Mouse (Mus musculus) layer of hippocampus, postnatal 36 days (tissue): ENCODE data around the gene Tmem87a. TPM values are rescaled to one million over a fixed set of nuclear protein-coding genes. Genes with fewer than 3 reads are reported as not detected.
A peak's percentile ranks its signal among the peaks of the same experiment; 100 is the strongest.

ENCODE experiments used
- DNase-seq, 2 experiments: peaks; one replicate each; pipeline ENCODE4 v3.0.0; 2022
- total RNA-seq, 2 experiments: library from RNA; stranded (reverse); gene quantifications; 2 replicates each; pipeline ENCODE4 v1.2.3; 2021

Gene Tmem87a
- total RNA-seq, 2 experiments from 2014 or later, result 41.2 to 43.8 TPM

- DNase-seq, result no peak
These were observed 43.5 kb downstream of the Tmem87a start for GRCm38 (mm10) chr2:120360425-120360824.

GRCm38 (mm10) chr2:120352682-120353646 is 50.9 kb downstream of the Tmem87a start, which contains the start of gene Vps39:
Gene Vps39 (minus strand): TSS chr2:120353137.
- DNase-seq, result peak; percentile 86 to 87

GRCm38 (mm10) chr2:120351321-120351720 is 52.6 kb downstream of the Tmem87a start:
- no peak for DNase-seq

GRCm38 (mm10) chr2:120348120-120348519 is 55.8 kb downstream of the Tmem87a start:
- no peak for DNase-seq

GRCm38 (mm10) chr2:120341741-120342140 is 62.2 kb downstream of the Tmem87a start:
- DNase-seq, result no peak

GRCm38 (mm10) chr2:120337886-120338285 is 66.0 kb downstream of the Tmem87a start:
- no peak for DNase-seq

GRCm38 (mm10) chr2:120331575-120331974 is 72.3 kb downstream of the Tmem87a start:
- DNase-seq, result no peak

- no peak for DNase-seq
These were observed 88.8 kb downstream of the Tmem87a start for GRCm38 (mm10) chr2:120315077-120315476.

GRCm38 (mm10) chr2:120314487-120314886 is 89.4 kb downstream of the Tmem87a start:
- DNase-seq, result no peak

GRCm38 (mm10) chr2:120313976-120314375 is 89.9 kb downstream of the Tmem87a start, which contains the start of gene Pla2g4f:
Gene Pla2g4f (minus strand): TSS chr2:120314165.
- DNase-seq, result no peak

- no peak for DNase-seq
These were observed 91.6 kb downstream of the Tmem87a start for GRCm38 (mm10) chr2:120312276-120312825.

Other genes with a start within 250 kb of the Tmem87a start
- gene Ehd4, start 249.5 kb downstream of the Tmem87a start, total RNA-seq, result 1 to 10 TPM; 7.6 to 7.7 TPM
- 10 to 100 TPM; 10.2 to 10.3 TPM for gene Pla2g4e, start 158.8 kb downstream of the Tmem87a start, total RNA-seq
- gene Pla2g4d, start 114.9 kb downstream of the Tmem87a start, total RNA-seq, result not detected
- gene Pla2g4f, start 89.9 kb downstream of the Tmem87a start, total RNA-seq, result not detected
- 10 to 100 TPM; 77.2 to 79.9 TPM for gene Vps39, start 51.0 kb downstream of the Tmem87a start, total RNA-seq
- 10 to 100 TPM; 11.0 to 11.1 TPM for gene Ganc, start 217 bp downstream of the Tmem87a start, total RNA-seq
- 10 to 100 TPM; 19.2 to 22.5 TPM for gene Capn3, start 51.9 kb upstream of the Tmem87a start, total RNA-seq
- 100 to 1,000 TPM; 157 to 163 TPM for gene Zfp106, start 159.7 kb upstream of the Tmem87a start, total RNA-seq
- 10 to 100 TPM; 19.2 to 25.1 TPM for gene Snap23, start 163.6 kb upstream of the Tmem87a start, total RNA-seq
- 10 to 100 TPM; 13.2 to 14.0 TPM for gene Haus2, start 205.3 kb upstream of the Tmem87a start, total RNA-seq
- gene Lrrc57, start 205.4 kb upstream of the Tmem87a start, total RNA-seq, result 10 to 100 TPM; 32.3 to 34.4 TPM
- 1 to 10 TPM; 8.4 to 9.0 TPM for gene Stard9, start 225.0 kb upstream of the Tmem87a start, total RNA-seq